Mouse (Mus musculus) spleen, adult 12 weeks (tissue): ENCODE measurements around the gene Ets1.

ENCODE experiments used
- DNase-seq: peaks from one replicate; pipeline ENCODE4 v3.0.0; 2022; ENCODE audit warnings: low spot score

Ets1 gene

GRCm38 (mm10) chr9:32635627-32636385 lies at the start of gene Ets1:
Gene Ets1 (plus strand): TSS chr9:32636221.
- DNase-seq, result no peak

GRCm38 (mm10) chr9:32589900-32590299 lies 46.1 kb upstream of the Ets1 start:
- peak; percentile 65 for DNase-seq

- DNase-seq, result no peak
These were observed 45.5 kb upstream of the Ets1 start for GRCm38 (mm10) chr9:32590571-32590970.

GRCm38 (mm10) chr9:32591732-32592582 lies 44.1 kb upstream of the Ets1 start:
- DNase-seq, result peak; percentile 26

GRCm38 (mm10) chr9:32592583-32592890 lies 43.5 kb upstream of the Ets1 start:
- DNase-seq, result no peak

- no peak for DNase-seq
These were observed 42.2 kb upstream of the Ets1 start for GRCm38 (mm10) chr9:32593816-32594215.

GRCm38 (mm10) chr9:32594346-32594745 lies 41.7 kb upstream of the Ets1 start:
- no peak for DNase-seq

- no peak for DNase-seq
These were observed 40.8 kb upstream of the Ets1 start for GRCm38 (mm10) chr9:32595076-32595820.

GRCm38 (mm10) chr9:32596366-32596765 lies 39.7 kb upstream of the Ets1 start:
- DNase-seq, result no peak

GRCm38 (mm10) chr9:32601953-32602352 lies 34.1 kb upstream of the Ets1 start:
- DNase-seq, result no peak

GRCm38 (mm10) chr9:32603097-32603496 lies 32.9 kb upstream of the Ets1 start:
- no peak for DNase-seq

- DNase-seq, result no peak
These were observed 28.8 kb upstream of the Ets1 start for GRCm38 (mm10) chr9:32607218-32607617.

GRCm38 (mm10) chr9:32608831-32609610 lies 27.0 kb upstream of the Ets1 start:
- no peak for DNase-seq

GRCm38 (mm10) chr9:32610218-32610617 lies 25.8 kb upstream of the Ets1 start:
- DNase-seq, result no peak

GRCm38 (mm10) chr9:32610631-32611030 lies 25.4 kb upstream of the Ets1 start:
- DNase-seq, result no peak

GRCm38 (mm10) chr9:32611340-32611739 lies 24.7 kb upstream of the Ets1 start:
- DNase-seq, result no peak

- DNase-seq, result no peak
These were observed 23.6 kb upstream of the Ets1 start for GRCm38 (mm10) chr9:32612426-32612825.

GRCm38 (mm10) chr9:32612861-32613421 lies 23.1 kb upstream of the Ets1 start:
- DNase-seq, result peak; percentile 44

GRCm38 (mm10) chr9:32614191-32614590 lies 21.8 kb upstream of the Ets1 start:
- no peak for DNase-seq

GRCm38 (mm10) chr9:32615461-32615860 lies 20.6 kb upstream of the Ets1 start:
- no peak for DNase-seq

GRCm38 (mm10) chr9:32615986-32616385 lies 20.0 kb upstream of the Ets1 start:
- peak; percentile 32 for DNase-seq
